Mouse (Mus musculus) brown adipose tissue, adult 24 weeks (tissue): ENCODE results near the gene Otud7b. TPM values are rescaled to one million over a fixed set of nuclear protein-coding genes. Genes with fewer than 3 reads are reported as not detected.

Source experiments
- H3K27ac ChIP-seq: fragments of 200-500 bp; replicated peaks from 2 replicates; pipeline ENCODE4 v1.5.1; 2012; ENCODE audit warnings: low read depth, mild to moderate bottlenecking, low read length
- H3K4me1 ChIP-seq: fragments of 200-500 bp; 2 replicates; pipeline ENCODE4 v1.6.1; 2012; ENCODE audit warnings: low read length, mixed read lengths; ENCODE audit not compliant: control insufficient read depth, insufficient read depth, insufficient read length
- H3K4me3 ChIP-seq: fragments of 200-500 bp; 2 replicates; pipeline ENCODE4 v1.5.1; 2012; ENCODE audit warnings: low read depth, mild to moderate bottlenecking, low read length, moderate library complexity; ENCODE audit not compliant: insufficient read depth
- polyA plus RNA-seq: library from polyadenylated mRNA; stranded (reverse); fragments of >200 nt; gene quantifications from 2 replicates; pipeline ENCODE4 v1.2.4, GENCODE M21; 2012; ENCODE audit not compliant: missing spikeins, insufficient read depth, insufficient read length

Gene Otud7b
- polyA plus RNA-seq, 1 experiment = 6.9 TPM

- Histone ChIP-seq H3K4me1 (peaks cover 5% of the 10 kb centered on the region; the same call in 1 of the 2 replicates), H3K4me3 (no peak overlapping the region), H3K27ac (no peak overlapping the region)
These were observed 5.6 kb upstream of the Otud7b start for GRCm38 (mm10) chr3:96098616-96099267.

- Histone ChIP-seq H3K4me3 (peak overlapping the region; percentile 31), H3K4me1 (peaks cover 3% of the 10 kb centered on the region; the same call in 1 of the 2 replicates), H3K27ac (no peak overlapping the region)
These were observed 2.0 kb upstream of the Otud7b start for GRCm38 (mm10) chr3:96102100-96102872.

- Histone ChIP-seq H3K4me1 (peaks cover 3% of the 10 kb centered on the region; the same call in 1 of the 2 replicates), H3K27ac (peak overlapping the region; percentile 83), H3K4me3 (peak overlapping the region; percentile 81)
These were observed 446 bp upstream of the Otud7b start for GRCm38 (mm10) chr3:96103901-96104260.

- Histone ChIP-seq H3K27ac (0 out of 2 replicates have a peak overlapping the region, but pooled peaks have one; percentile 5), H3K4me3 (peak overlapping the region; percentile 88), H3K4me1 (peaks cover 3% of the 10 kb centered on the region; the same call in 1 of the 2 replicates)
These were observed 963 bp downstream of the Otud7b start for GRCm38 (mm10) chr3:96105232-96105747.

GRCm38 (mm10) chr3:96106151-96106550 is 1.8 kb downstream of the Otud7b start:
- no peak overlapping the region for H3K27ac ChIP-seq
- no peak overlapping the region for H3K4me3 ChIP-seq
- H3K4me1 ChIP-seq = peaks cover 3% of the 10 kb centered on the region; the same call in 1 of the 2 replicates

- Histone ChIP-seq H3K27ac (no peak overlapping the region), H3K4me1 (no peaks in the 10 kb centered on the region), H3K4me3 (no peak overlapping the region)
These were observed 4.0 kb downstream of the Otud7b start for GRCm38 (mm10) chr3:96108315-96108714.

- Histone ChIP-seq H3K27ac (no peak overlapping the region), H3K4me3 (no peak overlapping the region), H3K4me1 (no peaks in the 10 kb centered on the region)
These were observed 8.9 kb downstream of the Otud7b start for GRCm38 (mm10) chr3:96113251-96113650.

GRCm38 (mm10) chr3:96118142-96118541 is 13.8 kb downstream of the Otud7b start:
- Histone ChIP-seq H3K27ac (no peak overlapping the region), H3K4me1 (no peaks in the 10 kb centered on the region), H3K4me3 (no peak overlapping the region)

- no peak overlapping the region for H3K27ac ChIP-seq
- no peak overlapping the region for H3K4me3 ChIP-seq
- no peaks in the 10 kb centered on the region for H3K4me1 ChIP-seq
These were observed 14.4 kb downstream of the Otud7b start for GRCm38 (mm10) chr3:96118702-96119101.

GRCm38 (mm10) chr3:96124235-96124634 is 19.9 kb downstream of the Otud7b start:
- Histone ChIP-seq H3K27ac (no peak overlapping the region), H3K4me1 (peaks cover 3% of the 10 kb centered on the region; the same call in 1 of the 2 replicates), H3K4me3 (no peak overlapping the region)

- Histone ChIP-seq H3K4me3 (no peak overlapping the region), H3K27ac (no peak overlapping the region), H3K4me1 (peaks cover 3% of the 10 kb centered on the region; the same call in 1 of the 2 replicates)
These were observed 23.8 kb downstream of the Otud7b start for GRCm38 (mm10) chr3:96128128-96128527.

GRCm38 (mm10) chr3:96132478-96132877 is 28.2 kb downstream of the Otud7b start:
- H3K4me1 ChIP-seq = peaks cover 3% of the 10 kb centered on the region; the same call in 1 of the 2 replicates
- no peak overlapping the region for H3K27ac ChIP-seq
- H3K4me3 ChIP-seq = no peak overlapping the region

- Histone ChIP-seq H3K4me1 (no peaks in the 10 kb centered on the region; the same call in 1 of the 2 replicates), H3K27ac (no peak overlapping the region), H3K4me3 (no peak overlapping the region)
These were observed 29.1 kb downstream of the Otud7b start for GRCm38 (mm10) chr3:96133327-96133905.

GRCm38 (mm10) chr3:96135011-96135410 is 30.7 kb downstream of the Otud7b start:
- H3K4me1 ChIP-seq = no peaks in the 10 kb centered on the region; the same call in 1 of the 2 replicates
- H3K27ac ChIP-seq = no peak overlapping the region

GRCm38 (mm10) chr3:96147950-96148349 is 43.6 kb downstream of the Otud7b start:
- no peak overlapping the region for H3K27ac ChIP-seq
- no peaks in the 10 kb centered on the region for H3K4me1 ChIP-seq
- H3K4me3 ChIP-seq = no peak overlapping the region

More at GRCm38 (mm10) chr3:96135011-96135410, 30.7 kb downstream of the Otud7b start:
- H3K4me3 ChIP-seq = no peak overlapping the region
